In the genomic region with DNA sequence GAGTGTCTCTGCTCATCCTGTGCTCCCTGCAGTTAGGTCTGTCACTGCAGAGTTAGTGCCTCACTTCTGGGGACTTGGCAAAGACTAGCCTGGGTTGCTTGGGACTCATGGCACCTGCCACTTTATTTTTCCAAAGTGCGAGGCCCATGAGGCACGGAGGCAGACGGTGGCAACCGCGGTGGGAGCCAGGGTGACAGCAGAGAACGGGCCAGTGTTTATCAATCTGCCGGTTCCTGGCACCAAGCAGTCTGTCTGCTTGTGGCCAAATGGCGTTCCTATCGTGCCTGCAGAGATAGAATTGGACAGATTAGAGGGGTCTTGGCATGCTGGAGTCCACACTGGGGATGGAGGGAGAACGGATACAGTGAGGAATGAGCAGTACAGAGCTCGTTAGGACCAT, we compare ENCODE assay signal across 9 mouse cellular contexts. TPM values are rescaled to one million over a fixed set of nuclear protein-coding genes. Genes with fewer than 3 reads are reported as not detected.
A peak's percentile ranks its signal among the peaks of the same experiment; 100 is the strongest.
DNase-seq lines count a peak whose midpoint lies in the region; ATAC-seq and TF ChIP-seq lines count a peak whose summit lies in the region.
"Had no signal": no experiment of that assay in that cellular context is flagged by ENCODE, and none has a peak within 500 bp of the region (broad histone marks: within the 10 kb centered on the region; RNA-seq: fewer than 3 reads in every experiment).

No protein-coding gene starts in this region.

- H3K4me1 ChIP-seq in bone marrow, adult 2 months (ENCODE audit: control insufficient read depth, insufficient read depth, low read length), result peaks cover 19% of the 10 kb centered on the region
- H3K4me1 ChIP-seq in forebrain, embryonic 15.5 days, result peaks cover 43% of the 10 kb centered on the region

- WGBS in bone marrow, adult 2 months, result 73% methylated on average over 11 of the region's 11 CpGs
- 39% methylated on average over 11 of the region's 11 CpGs for WGBS in forebrain, embryonic 15.5 days

- H3K9me3 ChIP-seq in forebrain, embryonic 15.5 days, result no peaks in the 10 kb centered on the region
- H3K9me3 ChIP-seq: embryonic facial prominence, embryonic 15.5 days had no signal

- no peak overlapping the region for H3K4me2 ChIP-seq in forebrain, embryonic 15.5 days (replicated peaks)
- H3K4me2 ChIP-seq: embryonic facial prominence, embryonic 15.5 days had no signal

- no peaks in the 10 kb centered on the region for H3K27me3 ChIP-seq in forebrain, embryonic 15.5 days

- H3K36me3 ChIP-seq in forebrain, embryonic 15.5 days, result no peaks in the 10 kb centered on the region
- H3K36me3 ChIP-seq: embryonic facial prominence, embryonic 15.5 days had no signal

- TF ChIP-seq CTCF in bone marrow, adult 2 months (IDR thresholded peaks at IDR 0.05; ENCODE audit: control insufficient read depth, insufficient read depth, low read length), result no peak
- no peak for TF ChIP-seq CTCF in brain, embryonic 14.5 days (IDR thresholded peaks at IDR 0.05; ENCODE audit: borderline replicate concordance, extremely low read depth, insufficient read depth, insufficient read length)

- peak; percentile 69 for ATAC-seq in forebrain, embryonic 15.5 days (replicated peaks)

- peak; percentile 35 for DNase-seq in layer of hippocampus, adult 11-12 months (ENCODE audit: low spot score)
- no peak for DNase-seq in layer of hippocampus, postnatal 25 days (ENCODE audit: extremely low spot score in 1 of 2, low spot score in 1 of 2)
- peak; percentile 92 for DNase-seq in brain, embryonic 14.5 days (ENCODE audit: low read depth)
- no peak for DNase-seq in right cerebral cortex, adult 18-20 months
- no peak for DNase-seq in ovary, postnatal 14 days (ENCODE audit: low spot score)
- DNase-seq: thymus, postnatal 36 days had no signal

- no peak for TF ChIP-seq POLR2A in bone marrow, adult 2 months (IDR thresholded peaks at IDR 0.05; ENCODE audit: borderline replicate concordance, control insufficient read depth, low read depth, low read length)
- no peak for TF ChIP-seq POLR2A in brain, embryonic 14.5 days (IDR thresholded peaks at IDR 0.05; ENCODE audit: borderline replicate concordance, extremely low read depth, insufficient read depth, insufficient read length, poor library complexity, severe bottlenecking)

- no peak overlapping the region for H3K9ac ChIP-seq in forebrain, embryonic 15.5 days (replicated peaks)
- H3K9ac ChIP-seq: embryonic facial prominence, embryonic 15.5 days had no signal

- peak overlapping the region; percentile 15; the same call in 1 of the 2 replicates for H3K27ac ChIP-seq in bone marrow, adult 2 months (ENCODE audit: control insufficient read depth, insufficient read depth, low read depth, low read length, poor library complexity)
- peak overlapping the region; percentile 67 for H3K27ac ChIP-seq in forebrain, embryonic 15.5 days (replicated peaks)
- H3K27ac ChIP-seq: embryonic facial prominence, embryonic 15.5 days had no signal

- no peak overlapping the region for H3K4me3 ChIP-seq in bone marrow, adult 2 months (replicated peaks; ENCODE audit: control insufficient read depth, low read depth, low read length)
- H3K4me3 ChIP-seq in forebrain, embryonic 15.5 days, result no peak overlapping the region
- H3K4me3 ChIP-seq: embryonic facial prominence, embryonic 15.5 days had no signal

RNA-seq across cellular contexts. Expression of a gene that starts 13.6 kb away (rescaled TPM):
- 10 to 100 TPM; 15.8 to 19.2 TPM for total RNA-seq in layer of hippocampus, postnatal 25 days (2021)
- polyA plus RNA-seq in bone marrow, adult 2 months (2011; ENCODE audit: insufficient read depth, insufficient read length, low replicate concordance, missing spikeins), result 25.8 and 35.4 TPM in 2 replicates
- 1.3 and 1.5 TPM in 2 replicates for polyA plus RNA-seq in brain, embryonic 14.5 days (2012; rRNA removed)
- 0.75 and 1.0 TPM in 2 replicates for polyA plus RNA-seq in forebrain, embryonic 15.5 days (2015; fragmentation: Nextera tagmentation; extraction: Ambion mirVana)

Comparison
In these comparisons a context has a peak if more than half of its experiments do, and no peak if none do; other contexts are left out.
1. DNase-seq: peak in layer of hippocampus, adult 11-12 months (single experiment) and brain, embryonic 14.5 days (single experiment); none in layer of hippocampus, postnatal 25 days (0 of 2), right cerebral cortex, adult 18-20 months (single experiment) and ovary, postnatal 14 days (single experiment).
2. RNA of a gene that starts 13.6 kb away (polyA plus RNA-seq): 25.8 to 35.4 TPM in bone marrow, adult 2 months; 1.3 to 1.5 TPM in brain, embryonic 14.5 days and 0.75 to 1.0 TPM in forebrain, embryonic 15.5 days; every median in the first group is over 10 times any median in the second.